Mouse (Mus musculus): ENCODE measurements around the gene Pld6. TPM values are rescaled to one million over a fixed set of nuclear protein-coding genes. Genes with fewer than 3 reads are reported as not detected.

The Pld6 gene
- polyA plus RNA-seq, 1 experiment from 2014 or later = 4.0 TPM

- WGBS = 86% methylated on average over 2 of the region's 2 CpGs
- no peak overlapping the region for H3K27ac ChIP-seq
- H3K9me3 ChIP-seq = no peaks in the 10 kb centered on the region
- no peaks in the 10 kb centered on the region for H3K4me1 ChIP-seq
- H3K4me3 ChIP-seq = no peak overlapping the region
- no peak overlapping the region for H3K9ac ChIP-seq
- ATAC-seq (ENCODE audit: insufficient number of reproducible peaks, insufficient read depth, low FRiP score, low TSS enrichment) = no peak
- no peaks in the 10 kb centered on the region for H3K27me3 ChIP-seq
- peaks cover 94% of the 10 kb centered on the region for H3K36me3 ChIP-seq
- no peak overlapping the region for H3K4me2 ChIP-seq (replicated peaks)
Observed at GRCm38 (mm10) chr11:59769307-59769706, 18.1 kb downstream of the Pld6 start.

DNA sequence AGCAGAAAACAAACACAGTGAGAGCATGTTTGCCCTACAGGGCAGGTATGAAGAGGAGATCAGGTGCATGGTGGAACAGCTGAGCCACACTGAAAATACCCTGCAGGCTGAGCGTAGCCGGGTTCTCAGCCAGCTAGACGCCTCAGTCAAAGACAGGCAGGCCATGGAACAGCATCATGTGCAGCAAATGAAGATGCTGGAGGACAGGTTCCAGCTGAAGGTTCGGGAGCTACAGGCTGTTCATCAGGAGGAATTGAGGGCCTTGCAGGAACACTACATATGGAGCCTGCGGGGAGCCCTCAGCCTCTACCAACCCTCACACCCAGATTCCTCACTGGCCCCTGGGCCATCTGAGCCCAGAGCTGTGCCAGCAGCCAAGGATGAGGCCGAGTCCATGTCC is 26.6 kb downstream of the Pld6 start:
- no peak overlapping the region for H3K4me2 ChIP-seq (replicated peaks)
- no peak overlapping the region for H3K4me3 ChIP-seq
- no peak for ATAC-seq (ENCODE audit: insufficient number of reproducible peaks, insufficient read depth, low FRiP score, low TSS enrichment)
- peaks cover 92% of the 10 kb centered on the region for H3K36me3 ChIP-seq
- H3K9me3 ChIP-seq = no peaks in the 10 kb centered on the region
- WGBS = 91% methylated on average over 6 of the region's 6 CpGs
- no peak overlapping the region for H3K27ac ChIP-seq
- no peaks in the 10 kb centered on the region for H3K4me1 ChIP-seq
- no peaks in the 10 kb centered on the region for H3K27me3 ChIP-seq
- no peak overlapping the region for H3K9ac ChIP-seq

- ATAC-seq (ENCODE audit: insufficient number of reproducible peaks, insufficient read depth, low FRiP score, low TSS enrichment) = no peak
Observed at GRCm38 (mm10) chr11:59759626-59760025, 27.8 kb downstream of the Pld6 start.

GRCm38 (mm10) chr11:59759178-59759577 is 28.3 kb downstream of the Pld6 start:
- ATAC-seq (ENCODE audit: insufficient number of reproducible peaks, insufficient read depth, low FRiP score, low TSS enrichment) = no peak
- Histone ChIP-seq H3K36me3 (peaks cover 90% of the 10 kb centered on the region), H3K9ac (no peak overlapping the region), H3K27me3 (no peaks in the 10 kb centered on the region), H3K4me2 (replicated peaks) (no peak overlapping the region), H3K27ac (no peak overlapping the region), H3K9me3 (no peaks in the 10 kb centered on the region), H3K4me3 (no peak overlapping the region), H3K4me1 (no peaks in the 10 kb centered on the region)
- 84% methylated on average over 4 of the region's 4 CpGs for WGBS

More at GRCm38 (mm10) chr11:59759626-59760025, 27.8 kb downstream of the Pld6 start:
- H3K36me3 ChIP-seq = peaks cover 92% of the 10 kb centered on the region
- no peak overlapping the region for H3K27ac ChIP-seq
- H3K9me3 ChIP-seq = no peaks in the 10 kb centered on the region
- WGBS = 88% methylated on average over 2 of the region's 2 CpGs
- no peak overlapping the region for H3K4me3 ChIP-seq
- no peak overlapping the region for H3K4me2 ChIP-seq (replicated peaks)
- H3K4me1 ChIP-seq = no peaks in the 10 kb centered on the region
- H3K27me3 ChIP-seq = no peaks in the 10 kb centered on the region
- H3K9ac ChIP-seq = no peak overlapping the region

DNA sequence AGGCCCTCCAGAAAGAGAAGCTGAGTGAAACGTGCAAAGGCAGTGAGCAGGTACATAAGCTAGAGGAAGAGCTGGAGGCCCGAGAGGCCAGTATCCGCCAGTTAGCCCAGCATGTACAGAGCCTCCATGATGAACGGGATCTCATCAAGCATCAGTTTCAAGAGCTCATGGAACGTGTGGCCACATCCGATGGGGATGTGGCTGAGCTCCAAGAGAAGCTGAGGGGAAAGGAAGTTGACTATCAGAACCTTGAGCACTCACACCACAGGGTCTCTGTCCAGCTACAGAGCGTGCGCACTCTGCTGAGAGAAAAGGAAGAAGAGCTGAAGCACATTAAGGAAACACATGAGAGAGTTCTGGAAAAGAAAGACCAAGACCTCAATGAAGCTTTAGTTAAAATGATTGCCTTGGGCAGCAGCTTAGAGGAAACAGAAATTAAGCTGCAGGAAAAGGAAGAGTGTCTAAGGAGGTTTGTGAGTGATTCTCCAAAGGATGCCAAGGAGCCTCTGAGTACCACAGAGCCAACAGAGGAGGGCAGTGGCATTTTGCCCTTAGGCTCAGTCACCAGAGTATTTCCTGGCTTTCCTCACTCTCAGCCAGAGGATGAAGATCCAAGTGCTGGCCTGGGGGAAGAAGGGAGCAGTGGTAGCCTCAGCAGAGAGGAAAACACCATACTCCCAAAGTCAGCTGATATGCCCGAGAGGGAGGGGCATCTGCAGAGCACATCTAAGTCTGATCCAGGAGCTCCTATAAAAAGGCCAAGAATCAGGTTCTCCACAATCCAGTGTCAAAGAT is 29.1 kb downstream of the Pld6 start:
- Histone ChIP-seq H3K9me3 (no peaks in the 10 kb centered on the region), H3K27me3 (no peaks in the 10 kb centered on the region), H3K4me1 (no peaks in the 10 kb centered on the region), H3K9ac (no peak overlapping the region), H3K4me3 (no peak overlapping the region), H3K27ac (no peak overlapping the region), H3K36me3 (peaks cover 89% of the 10 kb centered on the region), H3K4me2 (replicated peaks) (no peak overlapping the region)
- ATAC-seq (ENCODE audit: insufficient number of reproducible peaks, insufficient read depth, low FRiP score, low TSS enrichment) = no peak
- 93% methylated on average over 9 of the region's 9 CpGs for WGBS

- Histone ChIP-seq H3K9me3 (no peaks in the 10 kb centered on the region), H3K27me3 (no peaks in the 10 kb centered on the region), H3K4me3 (no peak overlapping the region), H3K4me1 (no peaks in the 10 kb centered on the region), H3K36me3 (peaks cover 95% of the 10 kb centered on the region), H3K4me2 (replicated peaks) (no peak overlapping the region), H3K9ac (no peak overlapping the region), H3K27ac (no peak overlapping the region)
- 79% methylated on average over 4 of the region's 4 CpGs for WGBS
- ATAC-seq (ENCODE audit: insufficient number of reproducible peaks, insufficient read depth, low FRiP score, low TSS enrichment) = no peak
Observed at GRCm38 (mm10) chr11:59756351-59756750, 31.1 kb downstream of the Pld6 start.

- H3K4me3 ChIP-seq = no peak overlapping the region
- no peaks in the 10 kb centered on the region for H3K9me3 ChIP-seq
- no peak overlapping the region for H3K27ac ChIP-seq
- no peak overlapping the region for H3K9ac ChIP-seq
- H3K4me2 ChIP-seq (replicated peaks) = no peak overlapping the region
- ATAC-seq (ENCODE audit: insufficient number of reproducible peaks, insufficient read depth, low FRiP score, low TSS enrichment) = no peak
- no peaks in the 10 kb centered on the region for H3K4me1 ChIP-seq
- H3K27me3 ChIP-seq = no peaks in the 10 kb centered on the region
- H3K36me3 ChIP-seq = peaks cover 96% of the 10 kb centered on the region
- WGBS = 94% methylated on average over 6 of the region's 6 CpGs
Observed at GRCm38 (mm10) chr11:59754504-59754903, 32.9 kb downstream of the Pld6 start.

DNA sequence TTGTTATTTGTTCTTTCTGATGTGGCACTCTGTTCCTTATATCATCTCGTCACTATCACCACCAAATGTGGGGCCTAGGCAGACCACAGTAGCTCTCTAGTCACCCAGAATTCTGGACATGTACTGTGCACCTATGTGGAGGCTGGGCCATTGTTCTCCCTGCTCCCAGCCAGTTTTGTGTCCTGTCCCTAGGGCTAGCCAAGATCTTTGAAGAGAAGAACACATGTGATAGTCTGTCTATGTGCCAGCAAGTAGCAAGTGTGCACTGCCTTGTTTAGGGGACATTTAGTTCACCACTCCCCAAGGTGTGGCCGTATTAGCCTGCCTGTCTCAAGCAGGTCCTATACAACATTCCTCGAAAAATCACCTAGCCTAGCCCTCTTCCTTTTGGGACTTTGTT is 38.4 kb downstream of the Pld6 start:
- H3K27ac ChIP-seq = no peak overlapping the region
- H3K9me3 ChIP-seq = no peaks in the 10 kb centered on the region
- H3K4me2 ChIP-seq (replicated peaks) = no peak overlapping the region
- H3K4me3 ChIP-seq = no peak overlapping the region
- no peak overlapping the region for H3K9ac ChIP-seq
- no peaks in the 10 kb centered on the region for H3K27me3 ChIP-seq
- ATAC-seq (ENCODE audit: insufficient number of reproducible peaks, insufficient read depth, low FRiP score, low TSS enrichment) = no peak
- 90% methylated on average over 3 of the region's 3 CpGs for WGBS
- no peaks in the 10 kb centered on the region for H3K4me1 ChIP-seq
- H3K36me3 ChIP-seq = peaks cover 62% of the 10 kb centered on the region

DNA sequence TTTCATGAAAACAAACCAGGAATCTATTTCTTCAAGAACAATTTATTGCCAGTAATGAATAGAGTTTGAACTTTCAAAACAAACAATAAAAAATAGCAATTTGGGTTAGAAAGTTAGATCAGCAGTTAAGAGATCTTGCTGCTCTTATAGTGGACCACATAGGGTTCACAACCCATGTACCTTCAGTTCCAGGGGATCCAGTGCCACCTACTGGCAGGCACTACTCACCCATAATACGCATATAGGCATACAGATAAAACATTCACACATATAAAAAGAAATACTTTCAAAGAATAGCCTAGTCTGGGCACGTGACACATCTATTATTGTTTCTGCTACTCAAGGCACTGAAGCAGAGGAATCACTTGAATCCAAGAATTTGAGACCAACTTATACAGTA is 40.8 kb downstream of the Pld6 start:
- Histone ChIP-seq H3K27ac (no peak overlapping the region), H3K4me1 (no peaks in the 10 kb centered on the region), H3K27me3 (no peaks in the 10 kb centered on the region), H3K36me3 (peaks cover 63% of the 10 kb centered on the region), H3K9me3 (no peaks in the 10 kb centered on the region), H3K4me3 (no peak overlapping the region), H3K9ac (no peak overlapping the region), H3K4me2 (replicated peaks) (no peak overlapping the region)
- 83% methylated on average over 2 of the region's 2 CpGs for WGBS
- no peak for ATAC-seq (ENCODE audit: insufficient number of reproducible peaks, insufficient read depth, low FRiP score, low TSS enrichment)

DNA sequence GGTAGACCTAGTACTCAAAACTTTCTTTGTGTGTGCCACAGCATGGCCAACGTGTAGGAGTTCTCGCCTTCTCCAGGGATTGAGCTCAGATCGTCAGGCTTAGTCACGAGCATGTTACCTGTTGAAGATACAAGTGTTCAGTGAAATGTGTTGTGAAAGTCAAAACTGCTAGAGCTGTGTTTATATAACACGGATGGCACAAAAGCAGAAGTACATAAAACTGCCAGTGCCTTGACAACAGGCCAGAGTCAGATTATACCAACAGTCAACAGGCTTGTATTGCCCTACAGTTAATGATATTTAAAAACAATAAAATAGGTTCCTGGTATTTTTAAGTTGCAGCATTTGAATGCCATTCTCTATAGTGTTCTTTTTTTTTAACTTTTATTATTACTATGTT is 41.6 kb downstream of the Pld6 start:
- H3K36me3 ChIP-seq = peaks cover 62% of the 10 kb centered on the region

DNA sequence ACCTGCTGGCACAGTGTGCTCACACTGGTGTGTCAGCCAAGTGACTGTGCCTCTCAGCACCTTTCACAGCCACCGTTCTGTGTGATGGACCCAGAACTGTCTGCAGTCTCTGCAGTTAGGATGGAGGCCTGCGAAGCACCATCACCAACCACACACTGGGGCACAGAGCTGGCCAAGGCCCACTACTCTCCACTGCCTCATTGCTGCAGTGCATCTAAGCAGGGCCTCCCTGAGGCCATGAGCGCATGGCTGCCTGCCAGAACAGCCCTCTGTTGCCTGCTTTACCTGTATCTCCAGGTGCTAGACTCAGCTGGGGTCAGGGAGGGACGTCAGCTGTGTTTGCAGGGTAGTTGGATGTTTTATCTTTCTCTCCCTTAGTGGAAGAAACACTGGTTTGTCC is 43.1 kb downstream of the Pld6 start:
- Histone ChIP-seq H3K36me3 (peaks cover 62% of the 10 kb centered on the region), H3K4me1 (no peaks in the 10 kb centered on the region), H3K27me3 (no peaks in the 10 kb centered on the region), H3K4me3 (no peak overlapping the region), H3K9ac (no peak overlapping the region), H3K4me2 (replicated peaks) (no peak overlapping the region), H3K27ac (no peak overlapping the region), H3K9me3 (no peaks in the 10 kb centered on the region)
- 90% methylated on average over 4 of the region's 4 CpGs for WGBS
- ATAC-seq (ENCODE audit: insufficient number of reproducible peaks, insufficient read depth, low FRiP score, low TSS enrichment) = no peak

More for the DNA sequence above, 41.6 kb downstream of the Pld6 start:
- H3K4me1 ChIP-seq = no peaks in the 10 kb centered on the region
- H3K4me2 ChIP-seq (replicated peaks) = no peak overlapping the region
- no peaks in the 10 kb centered on the region for H3K9me3 ChIP-seq
- no peak overlapping the region for H3K9ac ChIP-seq
- H3K27me3 ChIP-seq = no peaks in the 10 kb centered on the region
- no peak overlapping the region for H3K4me3 ChIP-seq
- WGBS = 91% methylated on average over 5 of the region's 5 CpGs
- H3K27ac ChIP-seq = no peak overlapping the region
- no peak for ATAC-seq (ENCODE audit: insufficient number of reproducible peaks, insufficient read depth, low FRiP score, low TSS enrichment)

DNA sequence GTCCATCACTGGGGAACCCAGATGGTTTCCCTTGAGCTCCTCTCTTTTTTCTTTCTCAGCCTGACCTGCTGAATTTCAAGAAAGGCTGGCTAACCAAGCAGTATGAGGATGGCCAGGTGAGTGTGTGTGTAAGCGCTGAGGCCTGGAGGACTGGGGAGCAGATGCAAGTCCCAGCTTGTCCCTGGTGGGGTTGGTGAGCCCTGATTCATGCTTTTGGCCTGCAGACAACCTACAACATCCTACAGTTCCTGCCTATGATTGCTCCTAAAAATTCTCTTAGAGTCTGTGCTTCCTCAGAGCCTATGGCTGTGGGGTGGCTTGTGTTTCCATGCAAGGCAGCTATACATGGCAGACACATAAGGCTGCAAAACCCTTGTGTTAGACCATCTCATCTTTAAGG is 43.7 kb downstream of the Pld6 start:
- Histone ChIP-seq H3K9me3 (no peaks in the 10 kb centered on the region), H3K27ac (no peak overlapping the region), H3K36me3 (peaks cover 63% of the 10 kb centered on the region), H3K9ac (no peak overlapping the region), H3K27me3 (no peaks in the 10 kb centered on the region), H3K4me3 (no peak overlapping the region), H3K4me2 (replicated peaks) (no peak overlapping the region), H3K4me1 (no peaks in the 10 kb centered on the region)
- 100% methylated on average over 1 of the region's 1 CpGs for WGBS
- ATAC-seq (ENCODE audit: insufficient number of reproducible peaks, insufficient read depth, low FRiP score, low TSS enrichment) = no peak

All from embryonic facial prominence, embryonic 12.5 days (tissue).